Mouse (Mus musculus) embryonic facial prominence, embryonic 13.5 days (tissue): ENCODE results near the gene Epb41. TPM values are rescaled to one million over a fixed set of nuclear protein-coding genes. Genes with fewer than 3 reads are reported as not detected.

ENCODE experiments used
- ATAC-seq: fragments of 200-750 bp; cut with Nextera tagmentation; 2 replicates; pipeline ENCODE4 v1.8.0; 2017; ENCODE audit warnings: low read depth; ENCODE audit not compliant: insufficient number of reproducible peaks, insufficient read depth, low FRiP score, low TSS enrichment
- H3K27ac ChIP-seq: fragments of 300-500 bp; sonication (generic); 2 replicates; pipeline ENCODE4 v1.5.1; 2015; ENCODE audit warnings: moderate library complexity, mild to moderate bottlenecking, inconsistent platforms
- H3K27me3 ChIP-seq: fragments of 300-500 bp; sonication (generic); 2 replicates; pipeline ENCODE4 v1.6.1; 2015; ENCODE audit warnings: mild to moderate bottlenecking, inconsistent platforms
- H3K36me3 ChIP-seq: fragments of 300-500 bp; sonication (generic); 2 replicates; pipeline ENCODE4 v1.6.1; 2015; ENCODE audit warnings: mild to moderate bottlenecking, inconsistent platforms
- H3K4me1 ChIP-seq: fragments of 300-500 bp; sonication (generic); 2 replicates; pipeline ENCODE4 v1.6.1; 2015; ENCODE audit warnings: inconsistent platforms
- H3K4me2 ChIP-seq: fragments of 300-500 bp; sonication (generic); 2 replicates; pipeline ENCODE4 v1.6.1; 2015; ENCODE audit warnings: moderate library complexity, mild to moderate bottlenecking, inconsistent platforms
- H3K4me3 ChIP-seq: fragments of 300-500 bp; sonication (generic); 2 replicates; pipeline ENCODE4 v1.5.1; 2015; ENCODE audit warnings: mild to moderate bottlenecking, inconsistent platforms
- H3K9ac ChIP-seq: fragments of 300-500 bp; sonication (generic); 2 replicates; pipeline ENCODE4 v1.6.1; 2015; ENCODE audit warnings: mild to moderate bottlenecking, inconsistent platforms
- H3K9me3 ChIP-seq: fragments of 300-500 bp; sonication (generic); 2 replicates; pipeline ENCODE4 v1.6.1; 2016; ENCODE audit warnings: inconsistent platforms
- WGBS: fragments of 180-500 bp; shearing (Covaris S2); methylation state at CpG from one replicate; pipeline ENCODE4 v1.1.7; 2015; ENCODE audit warnings: mixed read lengths; 5-methylcytosine and 5-hydroxymethylcytosine counted together
- polyA plus RNA-seq: library from polyadenylated mRNA; unstranded; fragments of >200 nt; fragmentation: Nextera tagmentation; extraction: Ambion mirVana; gene quantifications from 2 replicates; pipeline ENCODE4 v1.2.1, GENCODE M21; 2015

Epb41 gene
- polyA plus RNA-seq, 1 experiment from 2014 or later: 69.6 TPM

- no peak for ATAC-seq
Observed at GRCm38 (mm10) chr4:132072156-132072555, 3.0 kb downstream of the Epb41 start.

GRCm38 (mm10) chr4:132071674-132072073 lies 3.4 kb downstream of the Epb41 start:
- H3K9ac ChIP-seq: no peak overlapping the region
- no peak overlapping the region for H3K4me2 ChIP-seq
- H3K36me3 ChIP-seq: no peaks in the 10 kb centered on the region
- H3K27ac ChIP-seq: no peak overlapping the region
- no peak for ATAC-seq
- H3K27me3 ChIP-seq: peaks cover 18% of the 10 kb centered on the region
- H3K4me1 ChIP-seq: peaks cover 24% of the 10 kb centered on the region
- 92% methylated on average over 2 of the region's 2 CpGs for WGBS
- H3K4me3 ChIP-seq: no peak overlapping the region
- no peaks in the 10 kb centered on the region for H3K9me3 ChIP-seq

More at GRCm38 (mm10) chr4:132072156-132072555, 3.0 kb downstream of the Epb41 start:
- Histone ChIP-seq H3K27ac (no peak overlapping the region), H3K36me3 (no peaks in the 10 kb centered on the region), H3K4me1 (peaks cover 28% of the 10 kb centered on the region), H3K9ac (no peak overlapping the region), H3K4me2 (no peak overlapping the region), H3K27me3 (peaks cover 18% of the 10 kb centered on the region), H3K9me3 (no peaks in the 10 kb centered on the region), H3K4me3 (no peak overlapping the region)
- WGBS: 62% methylated on average over 3 of the region's 3 CpGs

GRCm38 (mm10) chr4:132067938-132068235 lies 7.2 kb downstream of the Epb41 start:
- H3K9me3 ChIP-seq: no peaks in the 10 kb centered on the region

GRCm38 (mm10) chr4:132067112-132067937 lies 7.8 kb downstream of the Epb41 start:
- no peak for ATAC-seq
- Histone ChIP-seq H3K27ac (no peak overlapping the region), H3K4me2 (no peak overlapping the region), H3K9ac (no peak overlapping the region), H3K4me3 (no peak overlapping the region), H3K9me3 (no peaks in the 10 kb centered on the region), H3K27me3 (no peaks in the 10 kb centered on the region), H3K4me1 (peaks cover 13% of the 10 kb centered on the region), H3K36me3 (no peaks in the 10 kb centered on the region)
- 82% methylated on average over 14 of the region's 14 CpGs for WGBS

More at GRCm38 (mm10) chr4:132067938-132068235, 7.2 kb downstream of the Epb41 start:
- H3K4me3 ChIP-seq: no peak overlapping the region
- H3K4me2 ChIP-seq: no peak overlapping the region
- no peaks in the 10 kb centered on the region for H3K36me3 ChIP-seq
- 65% methylated on average over 2 of the region's 2 CpGs for WGBS
- no peak overlapping the region for H3K27ac ChIP-seq
- peaks cover 1% of the 10 kb centered on the region; the same call in 1 of the 2 replicates for H3K27me3 ChIP-seq
- H3K4me1 ChIP-seq: peaks cover 13% of the 10 kb centered on the region
- no peak for ATAC-seq
- no peak overlapping the region for H3K9ac ChIP-seq

- WGBS: 42% methylated on average over 10 of the region's 10 CpGs
- Histone ChIP-seq H3K4me1 (peaks cover 13% of the 10 kb centered on the region), H3K9ac (no peak overlapping the region), H3K9me3 (no peaks in the 10 kb centered on the region), H3K36me3 (no peaks in the 10 kb centered on the region), H3K27me3 (no peaks in the 10 kb centered on the region), H3K27ac (no peak overlapping the region), H3K4me3 (no peak overlapping the region), H3K4me2 (no peak overlapping the region)
- ATAC-seq: no peak
Observed at GRCm38 (mm10) chr4:132066101-132066773, 8.9 kb downstream of the Epb41 start.

GRCm38 (mm10) chr4:132065578-132065977 lies 9.5 kb downstream of the Epb41 start:
- no peak for ATAC-seq
- H3K27ac ChIP-seq: no peak overlapping the region
- H3K9ac ChIP-seq: no peak overlapping the region
- no peaks in the 10 kb centered on the region for H3K36me3 ChIP-seq
- no peak overlapping the region for H3K4me3 ChIP-seq
- no peak overlapping the region for H3K4me2 ChIP-seq
- 75% methylated on average over 3 of the region's 3 CpGs for WGBS
- H3K9me3 ChIP-seq: no peaks in the 10 kb centered on the region
- no peaks in the 10 kb centered on the region for H3K27me3 ChIP-seq
- H3K4me1 ChIP-seq: peaks cover 13% of the 10 kb centered on the region

GRCm38 (mm10) chr4:132064550-132064949 lies 10.6 kb downstream of the Epb41 start:
- ATAC-seq: no peak
- H3K36me3 ChIP-seq: no peaks in the 10 kb centered on the region
- no peak overlapping the region for H3K9ac ChIP-seq
- H3K9me3 ChIP-seq: no peaks in the 10 kb centered on the region
- H3K27me3 ChIP-seq: no peaks in the 10 kb centered on the region
- no peak overlapping the region for H3K27ac ChIP-seq
- no peak overlapping the region for H3K4me2 ChIP-seq
- H3K4me1 ChIP-seq: peaks cover 13% of the 10 kb centered on the region
- no peak overlapping the region for H3K4me3 ChIP-seq
- WGBS: 81% methylated on average over 5 of the region's 5 CpGs

GRCm38 (mm10) chr4:132062934-132063884 lies 11.9 kb downstream of the Epb41 start:
- no peak overlapping the region for H3K4me3 ChIP-seq
- H3K4me1 ChIP-seq: peaks cover 13% of the 10 kb centered on the region
- 65% methylated on average over 17 of the region's 17 CpGs for WGBS
- no peak for ATAC-seq
- H3K36me3 ChIP-seq: no peaks in the 10 kb centered on the region
- no peaks in the 10 kb centered on the region for H3K9me3 ChIP-seq
- no peaks in the 10 kb centered on the region for H3K27me3 ChIP-seq
- H3K27ac ChIP-seq: 0 out of 2 replicates have a peak overlapping the region, but pooled peaks have one; percentile 44
- H3K9ac ChIP-seq: no peak overlapping the region
- H3K4me2 ChIP-seq: no peak overlapping the region

- WGBS: 48% methylated on average over 8 of the region's 8 CpGs
Observed at GRCm38 (mm10) chr4:132062289-132062688, 12.8 kb downstream of the Epb41 start.

GRCm38 (mm10) chr4:132060040-132060832 lies 14.9 kb downstream of the Epb41 start:
- H3K27me3 ChIP-seq: no peaks in the 10 kb centered on the region
- WGBS: 69% methylated on average over 17 of the region's 17 CpGs
- no peak overlapping the region for H3K9ac ChIP-seq
- no peak for ATAC-seq
- no peaks in the 10 kb centered on the region for H3K4me1 ChIP-seq
- H3K36me3 ChIP-seq: no peaks in the 10 kb centered on the region
- no peak overlapping the region for H3K4me2 ChIP-seq
- no peak overlapping the region for H3K27ac ChIP-seq
- no peaks in the 10 kb centered on the region for H3K9me3 ChIP-seq
- no peak overlapping the region for H3K4me3 ChIP-seq

More at GRCm38 (mm10) chr4:132062289-132062688, 12.8 kb downstream of the Epb41 start:
- ATAC-seq: no peak
- Histone ChIP-seq H3K27ac (no peak overlapping the region), H3K4me1 (peaks cover 13% of the 10 kb centered on the region), H3K9ac (no peak overlapping the region), H3K9me3 (no peaks in the 10 kb centered on the region), H3K4me3 (no peak overlapping the region), H3K36me3 (no peaks in the 10 kb centered on the region), H3K4me2 (no peak overlapping the region), H3K27me3 (no peaks in the 10 kb centered on the region)

GRCm38 (mm10) chr4:132059541-132059940 lies 15.6 kb downstream of the Epb41 start:
- Histone ChIP-seq H3K9ac (no peak overlapping the region), H3K27ac (no peak overlapping the region), H3K4me3 (no peak overlapping the region), H3K9me3 (no peaks in the 10 kb centered on the region), H3K27me3 (no peaks in the 10 kb centered on the region), H3K4me2 (no peak overlapping the region), H3K4me1 (no peaks in the 10 kb centered on the region), H3K36me3 (no peaks in the 10 kb centered on the region)
- ATAC-seq: no peak
- WGBS: 91% methylated on average over 2 of the region's 2 CpGs
